Mouse (Mus musculus) E14TG2a.4 (cell line): ENCODE measurements at regions not wholly inside any gene's neighbourhood (a gene's known extent, or its start where the extent isn't known, plus 50 kb on each side); places are given as distances from the start of the nearest gene placed in this dataset.

Experiments used
- H3K27me3 ChIP-seq: 2 replicates; pipeline ENCODE4 v1.6.1; 2014; ENCODE audit warnings: low read length, control low read depth; ENCODE audit not compliant: insufficient read depth
- H3K36me3 ChIP-seq: 2 replicates; pipeline ENCODE4 v1.6.1; 2014; ENCODE audit warnings: low read length, control low read depth; ENCODE audit not compliant: insufficient read depth
- H3K4me1 ChIP-seq: replicated peaks from 2 replicates; pipeline ENCODE4 v1.6.1; 2014; ENCODE audit warnings: low read depth, low read length, control low read depth
- H3K4me3 ChIP-seq: replicated peaks from 2 replicates; pipeline ENCODE4 v1.5.1; 2014; ENCODE audit warnings: mild to moderate bottlenecking, low read length
- H3K9me3 ChIP-seq: 2 replicates; pipeline ENCODE4 v1.6.1; 2014; ENCODE audit warnings: low read length, control low read depth
- CTCF ChIP-seq: conservative IDR thresholded peaks from 2 replicates; pipeline ENCODE4 v1.5.1; 2014; ENCODE audit warnings: low read length
- NANOG ChIP-seq: IDR thresholded peaks from 2 replicates; pipeline ENCODE4 v1.6.1; 2014; ENCODE audit warnings: borderline replicate concordance, low read length, mixed read lengths
- POU5F1 ChIP-seq: IDR thresholded peaks from 2 replicates; pipeline ENCODE4 v1.6.1; 2014; ENCODE audit warnings: low read length, borderline replicate concordance

DNA sequence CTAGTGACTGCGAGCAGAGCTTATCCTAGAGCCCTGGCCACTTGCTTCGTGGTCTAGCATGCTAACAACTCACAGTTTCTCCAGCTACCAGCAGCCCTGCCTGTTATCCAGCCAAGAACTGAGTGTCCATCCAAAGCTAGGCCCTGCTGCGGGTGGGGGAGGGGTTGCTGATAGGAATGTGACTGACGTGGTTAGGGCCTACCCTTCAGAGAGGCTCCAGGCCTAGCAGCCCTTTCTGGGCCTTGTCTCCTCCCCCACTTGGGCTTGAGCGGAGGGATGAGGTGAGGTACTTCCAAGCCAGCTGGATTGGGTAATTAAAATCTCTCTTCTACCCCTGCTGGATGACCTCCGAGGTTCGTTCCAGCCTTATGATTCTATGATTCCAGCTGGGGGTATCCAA is 79.2 kb downstream of the Efnb1 start:
- Histone ChIP-seq H3K9me3 (no peaks in the 10 kb centered on the region), H3K36me3 (no peaks in the 10 kb centered on the region), H3K4me3 (no peak overlapping the region), H3K4me1 (no peaks in the 10 kb centered on the region; the same call in 1 of the 2 replicates), H3K27me3 (peaks cover 66% of the 10 kb centered on the region)
- TF ChIP-seq CTCF (no peak), NANOG (no peak), POU5F1 (no peak)

GRCm38 (mm10) chrX:99213565-99214153 is 77.7 kb downstream of the Efnb1 start:
- Histone ChIP-seq H3K4me3 (no peak overlapping the region), H3K9me3 (no peaks in the 10 kb centered on the region), H3K27me3 (peaks cover 65% of the 10 kb centered on the region), H3K36me3 (no peaks in the 10 kb centered on the region), H3K4me1 (no peaks in the 10 kb centered on the region; the same call in 1 of the 2 replicates)
- TF ChIP-seq POU5F1 (no peak), CTCF (no peak), NANOG (no peak)

DNA sequence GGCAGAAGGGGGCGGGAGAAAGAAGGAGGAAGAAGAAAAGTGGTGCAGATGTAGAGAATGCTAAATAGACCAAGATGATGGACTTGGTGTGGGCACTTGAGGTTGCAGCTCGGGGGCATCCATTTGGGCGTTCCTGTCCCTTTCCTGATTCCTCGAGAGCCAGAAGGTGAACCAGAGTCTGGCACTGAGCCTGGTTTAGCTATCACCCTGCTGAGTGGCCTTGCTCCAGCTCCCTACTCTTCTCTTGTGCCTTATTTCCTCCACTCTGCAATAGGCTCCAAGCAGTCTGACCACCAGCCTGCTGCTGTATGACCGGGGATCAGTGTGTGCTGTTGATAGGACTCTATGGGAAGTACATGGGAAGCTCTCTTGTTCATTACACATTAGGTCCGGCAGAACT is 68.1 kb downstream of the Efnb1 start:
- no peaks in the 10 kb centered on the region; the same call in 1 of the 2 replicates for H3K4me1 ChIP-seq
- peaks cover 63% of the 10 kb centered on the region for H3K27me3 ChIP-seq
- H3K9me3 ChIP-seq, result no peaks in the 10 kb centered on the region
- no peak for TF ChIP-seq POU5F1
- TF ChIP-seq CTCF, result no peak
- no peak for TF ChIP-seq NANOG
- no peaks in the 10 kb centered on the region for H3K36me3 ChIP-seq
- H3K4me3 ChIP-seq, result no peak overlapping the region

GRCm38 (mm10) chrX:99201081-99201480 is 65.2 kb downstream of the Efnb1 start:
- Histone ChIP-seq H3K4me3 (no peak overlapping the region), H3K27me3 (peaks cover 70% of the 10 kb centered on the region), H3K36me3 (no peaks in the 10 kb centered on the region), H3K9me3 (no peaks in the 10 kb centered on the region), H3K4me1 (peaks cover 3% of the 10 kb centered on the region; the same call in 1 of the 2 replicates)
- TF ChIP-seq NANOG, result no peak
- no peak for TF ChIP-seq POU5F1
- TF ChIP-seq CTCF, result no peak

DNA sequence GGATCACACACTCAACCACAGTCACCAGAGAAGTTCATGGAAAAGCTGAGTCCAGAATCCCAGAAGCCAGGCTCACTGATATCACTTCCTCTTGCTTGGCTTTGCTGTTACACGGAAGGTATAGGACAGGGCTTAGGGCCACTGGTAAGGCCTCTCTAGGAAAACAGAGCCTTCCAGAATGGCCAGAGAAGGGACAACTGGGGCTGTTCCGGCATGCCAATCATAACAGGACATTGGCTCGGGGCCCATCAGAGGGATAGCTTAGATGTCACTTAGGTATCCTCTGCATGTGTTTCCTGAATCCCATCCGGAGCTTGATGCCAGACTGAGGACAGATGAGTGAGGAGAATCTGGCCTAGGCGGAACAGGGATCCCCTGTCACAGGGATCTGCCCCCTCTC is 63.7 kb downstream of the Efnb1 start:
- H3K4me1 ChIP-seq, result peaks cover 3% of the 10 kb centered on the region; the same call in 1 of the 2 replicates
- H3K27me3 ChIP-seq, result peaks cover 71% of the 10 kb centered on the region
- no peaks in the 10 kb centered on the region for H3K36me3 ChIP-seq
- no peak for TF ChIP-seq CTCF
- no peak for TF ChIP-seq POU5F1
- TF ChIP-seq NANOG, result no peak
- H3K9me3 ChIP-seq, result no peaks in the 10 kb centered on the region
- H3K4me3 ChIP-seq, result peak overlapping the region; percentile 58; the same call in 1 of the 2 replicates

GRCm38 (mm10) chrX:99198961-99199631 is 63.2 kb downstream of the Efnb1 start:
- H3K9me3 ChIP-seq, result no peaks in the 10 kb centered on the region
- H3K4me3 ChIP-seq, result peak overlapping the region; percentile 58
- H3K27me3 ChIP-seq, result peaks cover 68% of the 10 kb centered on the region
- peaks cover 3% of the 10 kb centered on the region; the same call in 1 of the 2 replicates for H3K4me1 ChIP-seq
- H3K36me3 ChIP-seq, result no peaks in the 10 kb centered on the region
- no peak for TF ChIP-seq POU5F1
- TF ChIP-seq CTCF, result no peak
- TF ChIP-seq NANOG, result no peak
